Mouse (Mus musculus) cerebellum, postnatal 14 days (tissue): ENCODE results near the gene Otud7a.

ENCODE experiments used
- DNase-seq, 2 experiments: peaks; one replicate each; pipeline ENCODE4 v3.0.0; 2021; ENCODE audit warnings: mixed read lengths in 2 of 2

Otud7a gene

GRCm38 (mm10) chr7:63719183-63719944 is 274.8 kb downstream of the Otud7a start:
- peak; percentile 61 to 63 for DNase-seq

- DNase-seq: no peak
Observed at GRCm38 (mm10) chr7:63720682-63721081, 276.1 kb downstream of the Otud7a start.

DNA sequence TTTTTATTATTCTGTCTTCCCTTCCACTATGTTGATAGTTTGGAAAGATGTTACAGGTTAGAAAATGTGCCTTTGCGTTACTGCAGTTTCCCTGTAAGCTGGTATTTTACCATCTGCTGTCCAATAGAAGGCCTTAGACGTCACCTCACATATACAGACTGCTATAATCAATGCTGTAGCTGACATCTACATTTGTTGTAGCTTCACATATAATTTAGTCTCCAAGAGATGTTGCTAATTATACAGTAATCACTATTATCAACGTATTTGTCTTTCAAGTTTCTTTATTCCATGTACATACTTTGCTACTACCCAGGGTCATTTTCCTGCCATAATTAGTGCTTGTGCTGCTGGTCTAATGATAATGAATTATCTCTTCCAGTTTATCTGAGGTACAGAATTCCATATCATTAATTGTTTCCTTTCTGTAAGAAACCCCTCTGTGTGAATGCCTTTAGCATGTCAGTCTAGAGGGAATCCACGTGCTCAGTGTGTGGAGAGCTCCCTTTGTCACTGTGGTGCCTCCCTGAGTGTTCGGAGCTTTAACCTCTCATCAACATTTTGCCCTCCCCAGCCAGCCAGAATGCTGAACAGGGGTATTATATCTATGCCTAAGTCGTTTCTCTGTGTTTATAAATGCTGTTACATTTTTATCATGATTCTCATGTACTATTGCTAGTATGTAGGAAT is 280.6 kb downstream of the Otud7a start:
- DNase-seq: no peak

DNA sequence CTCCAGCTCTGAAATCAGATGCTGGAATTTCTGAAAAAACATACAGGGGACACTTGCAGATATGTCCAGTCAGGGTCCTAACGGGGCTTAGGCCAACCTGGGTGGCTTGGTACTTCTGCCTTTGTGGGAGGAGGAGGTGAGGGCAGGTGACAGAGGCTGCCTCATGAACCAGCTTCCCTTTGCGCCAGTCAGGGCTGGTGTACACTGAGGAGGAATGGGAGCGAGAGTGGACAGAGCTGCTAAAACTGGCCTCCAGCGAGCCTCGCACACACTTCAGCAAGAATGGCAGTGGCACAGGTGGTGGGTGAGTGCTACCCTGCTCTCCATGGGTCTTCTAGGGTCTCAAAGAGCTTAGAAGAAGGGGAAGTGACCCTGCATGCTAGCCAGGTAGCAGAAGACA is 285.1 kb downstream of the Otud7a start:
- no peak for DNase-seq

DNA sequence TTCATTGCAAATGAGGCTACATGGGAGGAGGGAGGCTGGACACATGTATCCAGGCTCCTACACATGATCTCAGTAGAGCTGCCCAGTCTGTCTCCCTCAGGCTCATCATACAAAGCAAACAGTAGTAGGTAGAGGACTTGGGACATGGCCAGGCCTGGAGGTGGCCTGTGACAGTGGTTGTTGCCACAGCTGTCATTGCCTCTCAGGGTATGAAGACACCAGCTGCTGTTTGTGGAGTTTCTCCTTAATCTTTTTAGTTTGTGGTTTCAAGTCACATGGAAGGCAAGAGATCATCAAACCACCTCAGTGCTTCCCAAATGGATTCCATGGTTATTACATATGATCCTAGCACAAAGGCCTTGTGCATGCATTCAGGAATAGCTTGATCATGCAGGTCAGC is 285.5 kb downstream of the Otud7a start:
- no peak for DNase-seq

DNA sequence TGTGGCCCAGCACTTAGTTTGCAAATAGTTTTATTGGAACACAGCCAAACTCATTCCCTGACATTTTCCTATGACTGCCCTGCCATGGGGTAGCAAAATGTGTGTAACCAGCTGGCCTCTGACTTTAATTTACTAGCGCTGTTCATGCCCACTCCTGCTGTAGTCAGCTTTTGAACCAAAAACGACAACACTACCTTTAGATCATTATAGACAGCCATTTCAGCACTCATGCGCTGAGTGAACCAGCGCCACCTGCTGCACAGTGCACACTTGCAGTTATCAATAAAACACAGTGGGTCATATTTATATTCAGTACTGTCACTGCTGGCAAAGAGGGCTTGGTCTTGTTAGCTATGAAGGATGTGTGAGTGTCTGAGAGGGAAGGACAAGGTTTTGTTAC is 293.2 kb downstream of the Otud7a start:
- peak; percentile 59 to 66 for DNase-seq

- no peak for DNase-seq
Observed at GRCm38 (mm10) chr7:63738142-63738541, 293.6 kb downstream of the Otud7a start.

DNA sequence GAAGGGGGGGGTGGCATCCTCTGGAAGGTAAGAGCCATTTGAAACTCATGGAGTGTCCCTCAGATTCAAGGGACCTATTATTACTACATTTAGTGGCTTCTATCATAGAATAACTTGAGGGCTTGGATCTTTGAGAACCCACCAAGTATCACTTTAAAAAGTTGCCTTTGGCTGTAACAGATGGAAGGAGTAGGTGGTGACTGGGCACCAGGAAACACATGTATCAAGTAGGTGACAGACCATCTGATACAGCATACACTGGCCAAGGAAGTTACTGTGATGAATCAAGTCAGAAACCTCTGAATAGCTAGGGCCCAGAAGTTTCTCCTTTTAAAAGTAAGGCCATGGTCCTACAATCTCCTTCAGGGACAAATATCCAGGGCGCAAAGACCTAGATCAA is 298.6 kb downstream of the Otud7a start:
- DNase-seq: no peak

GRCm38 (mm10) chr7:63752081-63752480 is 307.5 kb downstream of the Otud7a start:
- peak; percentile 69 to 77 for DNase-seq

GRCm38 (mm10) chr7:63753274-63753751 is 308.8 kb downstream of the Otud7a start:
- peak; percentile 54 to 75 for DNase-seq

DNA sequence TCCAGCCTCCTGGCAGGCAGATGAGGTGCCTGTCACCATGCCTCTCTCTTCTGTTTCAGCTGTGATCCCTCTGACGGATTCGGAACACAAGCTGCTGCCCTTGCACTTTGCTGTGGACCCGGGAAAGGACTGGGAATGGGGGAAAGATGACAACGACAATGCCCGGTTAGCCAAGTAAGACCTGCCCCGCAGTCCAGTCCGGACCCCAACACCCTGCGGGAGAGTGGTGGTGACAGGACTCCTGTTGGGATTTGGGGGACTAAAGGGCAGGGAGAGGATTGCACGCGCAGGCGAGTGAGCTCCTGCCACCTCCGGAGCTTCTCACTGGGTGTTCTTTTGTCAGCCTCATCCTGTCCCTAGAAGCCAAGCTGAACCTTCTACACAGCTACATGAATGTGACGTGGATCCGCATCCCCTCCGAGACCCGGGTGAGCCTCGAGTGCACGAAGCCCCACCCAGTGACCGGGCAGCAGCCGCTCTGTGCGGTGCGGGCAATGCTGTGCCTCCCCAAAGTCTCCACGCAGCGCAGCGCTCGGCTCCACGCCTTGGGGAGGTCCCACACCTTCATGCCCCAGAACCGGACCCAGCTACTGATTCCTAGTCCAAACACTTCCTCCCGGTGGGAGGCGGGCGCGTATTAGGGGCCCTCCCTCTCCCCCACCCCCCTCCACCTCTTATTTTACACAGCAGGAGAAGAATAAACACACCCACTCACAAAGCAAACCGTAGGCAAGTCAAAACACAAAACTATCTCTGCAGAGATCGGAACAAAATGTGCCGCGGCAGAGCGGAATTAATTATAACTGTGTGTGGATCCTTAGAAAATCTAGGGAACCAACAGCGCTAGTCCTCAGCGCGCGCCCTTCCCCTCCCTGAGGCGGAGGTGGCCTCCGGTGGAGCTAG is 310.3 kb downstream of the Otud7a start:
- DNase-seq: peak; percentile 48 to 55

DNA sequence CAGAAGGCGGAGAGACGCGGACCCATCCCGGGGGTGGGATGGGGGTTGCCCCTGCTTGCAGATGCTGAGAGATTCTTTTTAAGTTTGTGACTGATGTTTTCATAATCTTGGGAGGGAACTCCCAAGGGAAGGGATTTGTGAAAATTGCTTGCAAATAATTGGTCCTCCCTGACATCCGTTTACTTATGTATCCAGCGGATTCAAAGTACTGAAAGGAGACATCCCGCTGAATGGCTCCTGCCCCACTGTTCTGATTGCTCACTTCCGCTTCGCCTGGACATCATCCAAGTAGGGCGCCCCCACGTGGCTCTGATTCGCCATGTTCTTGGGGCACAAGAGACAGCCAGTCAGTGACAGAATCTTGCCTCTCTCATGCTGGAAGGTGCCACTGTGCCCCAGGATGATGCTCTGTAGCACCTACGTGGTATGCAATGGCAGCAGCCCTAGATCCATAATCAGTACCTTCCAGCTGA is 311.0 kb downstream of the Otud7a start:
- peak; percentile 89 to 96 for DNase-seq

DNA sequence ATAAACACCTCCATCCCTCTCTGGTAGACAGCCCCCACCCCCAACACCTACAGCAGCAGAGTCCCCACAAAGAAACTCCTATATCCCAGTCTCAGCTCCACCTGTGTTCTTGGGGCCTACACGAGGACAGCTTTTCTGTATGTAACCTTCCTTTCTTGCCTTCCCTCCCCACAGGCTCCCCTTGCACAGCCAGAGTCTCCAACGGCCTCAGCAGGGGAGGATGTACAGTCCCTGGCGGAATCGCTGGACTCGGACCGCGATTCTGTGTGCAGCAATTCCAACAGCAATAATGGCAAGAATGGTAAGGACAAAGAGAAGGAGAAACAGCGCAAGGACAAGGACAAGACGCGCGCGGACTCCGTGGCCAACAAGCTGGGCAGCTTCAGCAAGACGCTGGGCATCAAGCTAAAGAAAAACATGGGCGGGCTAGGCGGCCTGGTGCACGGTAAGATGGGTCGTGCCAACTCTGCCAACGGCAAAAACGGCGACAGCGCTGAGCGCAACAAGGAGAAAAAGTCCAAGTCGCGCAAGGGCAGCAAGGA is 312.7 kb downstream of the Otud7a start:
- peak in 1 of 2 experiments; percentile 48 for DNase-seq

GRCm38 (mm10) chr7:63757678-63758239 is 313.2 kb downstream of the Otud7a start:
- peak in 1 of 2 experiments; percentile 66 for DNase-seq

DNA sequence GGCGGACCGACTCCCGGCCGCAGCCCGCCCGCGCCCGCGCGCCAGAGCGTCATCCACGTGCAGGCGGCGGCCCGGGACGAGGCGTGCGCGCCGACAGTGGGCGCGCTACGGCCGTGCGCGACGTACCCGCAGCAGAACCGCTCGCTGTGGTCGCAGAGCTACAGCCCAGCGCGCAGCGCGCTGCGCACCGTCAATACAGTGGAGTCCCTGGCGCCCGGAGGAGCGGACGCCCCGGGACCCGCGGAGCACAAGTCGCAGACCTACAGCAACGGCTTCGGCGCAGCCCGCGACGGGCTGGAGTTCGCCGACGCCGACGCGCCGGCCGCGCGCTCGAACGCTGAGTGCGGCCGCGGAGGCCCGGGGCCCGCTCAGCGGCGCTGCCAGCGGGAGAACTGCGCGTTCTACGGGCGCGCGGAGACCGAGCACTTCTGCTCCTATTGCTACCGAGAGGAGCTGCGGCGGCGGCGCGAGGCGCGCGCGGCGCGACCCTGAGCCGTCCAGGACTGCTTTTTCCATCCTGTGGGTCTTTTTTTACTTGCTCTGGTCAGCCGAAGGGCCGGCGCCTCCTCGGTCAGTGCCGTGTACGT is 313.8 kb downstream of the Otud7a start:
- peak in 1 of 2 experiments; percentile 55 for DNase-seq

- peak; percentile 40 to 51 for DNase-seq
Observed at GRCm38 (mm10) chr7:63759606-63760005, 315.1 kb downstream of the Otud7a start.

GRCm38 (mm10) chr7:63762529-63762928 is 318.0 kb downstream of the Otud7a start:
- no peak for DNase-seq

DNA sequence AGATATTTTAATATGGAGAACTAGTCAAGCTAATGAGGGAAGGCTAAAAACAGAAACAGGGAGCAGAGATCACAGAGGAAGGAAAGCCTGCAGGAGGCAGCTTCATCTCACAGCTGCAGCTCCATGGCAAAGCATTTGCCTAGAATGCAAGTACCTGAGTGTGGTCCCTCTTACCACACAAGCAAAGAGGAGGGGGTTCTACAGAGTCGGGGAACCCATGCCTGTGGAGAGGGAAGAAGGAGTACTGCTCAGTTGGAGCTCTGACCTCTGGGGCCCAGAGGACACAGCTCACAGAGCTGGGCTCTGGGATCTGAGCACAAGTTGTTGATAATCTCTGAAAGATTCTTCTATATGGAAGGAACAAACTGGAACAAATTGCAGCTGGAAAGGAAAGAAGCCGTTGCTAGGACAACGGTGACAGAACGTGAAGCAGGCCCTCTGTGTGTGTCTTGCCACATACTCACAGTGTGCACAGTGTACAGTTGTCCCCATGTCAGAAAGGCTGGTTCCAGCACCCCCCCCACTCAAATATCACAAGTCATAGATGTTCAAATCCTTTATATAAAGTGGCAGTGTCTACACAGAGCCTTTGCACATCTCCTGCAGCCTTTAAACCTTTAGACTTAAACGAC is 324.0 kb downstream of the Otud7a start:
- DNase-seq: peak in 1 of 2 experiments; percentile 16

GRCm38 (mm10) chr7:63773268-63773667 is 328.7 kb downstream of the Otud7a start:
- no peak for DNase-seq

DNA sequence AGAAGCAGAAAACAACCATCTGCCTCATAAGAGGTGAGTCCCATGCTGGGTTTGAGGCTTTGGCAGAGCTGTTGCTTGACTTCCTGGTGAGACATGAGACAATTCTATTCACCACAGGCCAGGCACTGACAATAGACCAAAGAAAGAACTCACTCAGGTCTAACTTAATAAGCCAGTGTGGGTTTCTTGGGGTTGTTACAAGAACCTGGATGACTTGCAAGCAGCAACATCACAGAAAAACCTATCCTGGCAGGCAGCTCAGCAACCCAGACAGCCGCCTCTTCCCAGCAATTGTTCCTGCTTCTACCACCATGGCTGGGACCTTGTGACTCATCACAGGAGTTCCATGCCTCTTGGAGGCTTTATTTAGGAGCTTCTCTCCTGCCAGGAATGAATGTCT is 329.7 kb downstream of the Otud7a start:
- no peak for DNase-seq

- DNase-seq: no peak
Observed at GRCm38 (mm10) chr7:63777328-63777727, 332.8 kb downstream of the Otud7a start.
